Comparison of ENCODE assay signal across 20 mouse cellular contexts in the genomic region with DNA sequence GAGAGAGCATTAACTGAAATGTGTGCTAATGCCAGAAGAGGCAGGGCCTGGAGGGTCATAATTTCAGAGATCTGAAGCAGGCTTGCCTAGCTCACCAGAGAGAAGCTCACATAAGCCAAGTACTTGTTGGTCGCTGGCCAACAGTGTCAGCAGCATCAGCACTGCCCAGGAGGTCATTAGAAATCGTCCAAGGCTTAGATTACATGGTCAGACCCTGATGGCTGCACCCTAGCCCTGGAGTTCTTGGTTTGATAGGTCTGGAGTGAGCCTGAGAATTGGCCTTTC. TPM values are rescaled to one million over a fixed set of nuclear protein-coding genes. Genes with fewer than 3 reads are reported as not detected.
DNase-seq lines count a peak whose midpoint lies in the region; ATAC-seq and TF ChIP-seq lines count a peak whose summit lies in the region.
"Had no signal": no experiment of that assay in that cellular context is flagged by ENCODE, and none has a peak within 500 bp of the region (broad histone marks: within the 10 kb centered on the region; RNA-seq: fewer than 3 reads in every experiment).

No protein-coding gene starts in this region.

- no peak overlapping the region for H3K27ac ChIP-seq in midbrain, postnatal 0 days (ENCODE audit: low read depth, low read length)
- no peak overlapping the region for H3K27ac ChIP-seq in midbrain, embryonic 11.5 days (ENCODE audit: low read depth, low read length)
- H3K27ac ChIP-seq in forebrain, embryonic 13.5 days = no peak overlapping the region
- H3K27ac ChIP-seq: liver, embryonic 14.5 days; midbrain, embryonic 12.5 days had no signal

- DNase-seq in cerebellum, postnatal 14 days = peak; percentile 13 to 26
- DNase-seq in cerebellum, adult 11-12 months = no peak
- peak; percentile 17 for DNase-seq in midbrain, postnatal 0 days (ENCODE audit: low spot score)
- no peak for DNase-seq in midbrain, embryonic 11.5 days (ENCODE audit: low spot score, missing footprints)
- peak; percentile 32 for DNase-seq in gastrocnemius, adult 18-20 months (ENCODE audit: low spot score)
- DNase-seq in lung, postnatal 4 days = peak; percentile 8 to 46
- DNase-seq in spleen, adult 12 weeks (ENCODE audit: low spot score) = no peak
- DNase-seq: B cell, adult 2 months; embryo, embryonic 11 days had no signal

- TF ChIP-seq CTCF in midbrain, postnatal 0 days (IDR thresholded peaks at IDR 0.05) = no peak

- H3K9ac ChIP-seq in midbrain, postnatal 0 days (replicated peaks; ENCODE audit: low read length, poor library complexity, severe bottlenecking) = no peak overlapping the region
- H3K9ac ChIP-seq in midbrain, embryonic 11.5 days (ENCODE audit: low read length) = no peak overlapping the region
- H3K9ac ChIP-seq in forebrain, embryonic 13.5 days = no peak overlapping the region
- H3K9ac ChIP-seq: liver, embryonic 14.5 days; midbrain, embryonic 12.5 days had no signal

- ATAC-seq in midbrain, postnatal 0 days (ENCODE audit: low FRiP score) = no peak
- no peak for ATAC-seq in midbrain, embryonic 11.5 days (ENCODE audit: low FRiP score)
- no peak for ATAC-seq in forebrain, embryonic 13.5 days
- ATAC-seq: inflammation-experienced regulatory T-cells, adult 6 months had no signal

- H3K4me2 ChIP-seq in midbrain, postnatal 0 days (ENCODE audit: low read depth, low read length, poor library complexity, severe bottlenecking) = no peak overlapping the region
- no peak overlapping the region for H3K4me2 ChIP-seq in midbrain, embryonic 11.5 days
- H3K4me2 ChIP-seq in forebrain, embryonic 13.5 days = no peak overlapping the region
- H3K4me2 ChIP-seq: midbrain, embryonic 12.5 days had no signal

- H3K27me3 ChIP-seq in midbrain, postnatal 0 days (ENCODE audit: insufficient read depth, low read length) = no peaks in the 10 kb centered on the region
- no peaks in the 10 kb centered on the region for H3K27me3 ChIP-seq in midbrain, embryonic 11.5 days (ENCODE audit: control insufficient read depth, insufficient read depth, low read length)
- no peaks in the 10 kb centered on the region for H3K27me3 ChIP-seq in forebrain, embryonic 13.5 days
- H3K27me3 ChIP-seq: midbrain, embryonic 12.5 days had no signal

- H3K4me3 ChIP-seq in midbrain, postnatal 0 days (ENCODE audit: low read depth, low read length) = no peak overlapping the region
- no peak overlapping the region for H3K4me3 ChIP-seq in midbrain, embryonic 11.5 days (ENCODE audit: low read depth, low read length)
- no peak overlapping the region for H3K4me3 ChIP-seq in forebrain, embryonic 13.5 days
- H3K4me3 ChIP-seq: erythroblast, embryonic 14.5 days; midbrain, embryonic 12.5 days had no signal

- no peaks in the 10 kb centered on the region for H3K4me1 ChIP-seq in midbrain, postnatal 0 days (ENCODE audit: insufficient read depth, low read length)
- H3K4me1 ChIP-seq in midbrain, embryonic 11.5 days (ENCODE audit: control insufficient read depth, insufficient read depth, low read length) = no peaks in the 10 kb centered on the region
- H3K4me1 ChIP-seq in forebrain, embryonic 13.5 days = no peaks in the 10 kb centered on the region
- H3K4me1 ChIP-seq: midbrain, embryonic 12.5 days had no signal

- WGBS in midbrain, postnatal 0 days = 42% methylated on average over 2 of the region's 2 CpGs
- WGBS in midbrain, embryonic 11.5 days = 43% methylated on average over 2 of the region's 2 CpGs
- whole genome bisulfite sequencing in forebrain, embryonic 13.5 days = 51% methylated on average over 2 of the region's 2 CpGs

- no peaks in the 10 kb centered on the region for H3K36me3 ChIP-seq in midbrain, postnatal 0 days (ENCODE audit: insufficient read depth, low read length)
- no peaks in the 10 kb centered on the region for H3K36me3 ChIP-seq in midbrain, embryonic 11.5 days (ENCODE audit: control insufficient read depth, insufficient read depth, low read length)
- no peaks in the 10 kb centered on the region for H3K36me3 ChIP-seq in forebrain, embryonic 13.5 days (ENCODE audit: poor library complexity, severe bottlenecking)
- H3K36me3 ChIP-seq: G1E; midbrain, embryonic 12.5 days had no signal

- H3K9me3 ChIP-seq in midbrain, postnatal 0 days (ENCODE audit: low read length) = no peaks in the 10 kb centered on the region
- no peaks in the 10 kb centered on the region for H3K9me3 ChIP-seq in midbrain, embryonic 11.5 days (ENCODE audit: control insufficient read depth, low read length)
- H3K9me3 ChIP-seq in forebrain, embryonic 13.5 days (replicated peaks) = no peaks in the 10 kb centered on the region
- H3K9me3 ChIP-seq: G1E had no signal

RNA-seq across cellular contexts. Expression of a gene that starts 11.1 kb away (rescaled TPM):
- total RNA-seq in midbrain, postnatal 0 days (2014; rRNA removed) = not detected in 2 replicates
- not detected in 2 replicates for polyA plus RNA-seq in midbrain, postnatal 0 days (2015; fragmentation: Nextera tagmentation; extraction: Ambion mirVana)
- not detected in 2 replicates for polyA plus RNA-seq in midbrain, embryonic 11.5 days (2014; fragmentation: Nextera tagmentation; extraction: Ambion mirVana)
- not detected for total RNA-seq in gastrocnemius, adult 18-20 months (2021)
- polyA plus RNA-seq in forebrain, embryonic 13.5 days (2015; fragmentation: Nextera tagmentation; extraction: Ambion mirVana) = not detected in 2 replicates
- total RNA-seq: G1E; heart, adult 18-20 months; heart, postnatal 14 days; left cerebral cortex, adult 8-10 months had no signal
- polyA plus RNA-seq: erythroblast, embryonic 14.5 days; G1E; inflammation-experienced regulatory T-cells, adult 6 months; liver, embryonic 14.5 days; midbrain, embryonic 12.5 days; spleen, adult 2 months; thymus, postnatal 0 days had no signal

RNA-seq across cellular contexts. Expression of a gene that starts 39.2 kb away (rescaled TPM):
- not detected in 2 replicates for total RNA-seq in midbrain, postnatal 0 days (2014; rRNA removed)
- not detected in 2 replicates for polyA plus RNA-seq in midbrain, postnatal 0 days (2015; fragmentation: Nextera tagmentation; extraction: Ambion mirVana)
- not detected in 2 replicates for polyA plus RNA-seq in midbrain, embryonic 11.5 days (2014; fragmentation: Nextera tagmentation; extraction: Ambion mirVana)
- not detected for total RNA-seq in gastrocnemius, adult 18-20 months (2021)
- polyA plus RNA-seq in forebrain, embryonic 13.5 days (2015; fragmentation: Nextera tagmentation; extraction: Ambion mirVana) = not detected in 2 replicates
- total RNA-seq: G1E; heart, adult 18-20 months; heart, postnatal 14 days; left cerebral cortex, adult 8-10 months had no signal
- polyA plus RNA-seq: erythroblast, embryonic 14.5 days; G1E; inflammation-experienced regulatory T-cells, adult 6 months; liver, embryonic 14.5 days; midbrain, embryonic 12.5 days; spleen, adult 2 months; thymus, postnatal 0 days had no signal

RNA-seq across cellular contexts. Expression of a gene that starts 51.1 kb away (rescaled TPM):
- not detected in 2 replicates for total RNA-seq in midbrain, postnatal 0 days (2014; rRNA removed)
- 0.18 TPM in 1 of 2 replicates, not detected in the other for polyA plus RNA-seq in midbrain, postnatal 0 days (2015; fragmentation: Nextera tagmentation; extraction: Ambion mirVana)
- polyA plus RNA-seq in midbrain, embryonic 11.5 days (2014; fragmentation: Nextera tagmentation; extraction: Ambion mirVana) = not detected in 2 replicates
- not detected for total RNA-seq in gastrocnemius, adult 18-20 months (2021)
- not detected in 2 replicates for polyA plus RNA-seq in forebrain, embryonic 13.5 days (2015; fragmentation: Nextera tagmentation; extraction: Ambion mirVana)
- total RNA-seq: G1E; heart, adult 18-20 months; heart, postnatal 14 days; left cerebral cortex, adult 8-10 months had no signal
- polyA plus RNA-seq: erythroblast, embryonic 14.5 days; G1E; inflammation-experienced regulatory T-cells, adult 6 months; liver, embryonic 14.5 days; midbrain, embryonic 12.5 days; spleen, adult 2 months; thymus, postnatal 0 days had no signal

Comparison
In these comparisons a context has a peak if more than half of its experiments do, and no peak if none do; other contexts are left out.
1. DNase-seq: peak in cerebellum, postnatal 14 days (2 of 2), midbrain, postnatal 0 days (single experiment), gastrocnemius, adult 18-20 months (single experiment) and lung, postnatal 4 days (2 of 2); none in cerebellum, adult 11-12 months (single experiment), midbrain, embryonic 11.5 days (single experiment) and spleen, adult 12 weeks (single experiment).